Mouse (Mus musculus): ENCODE measurements around the gene Tubb2b. TPM values are rescaled to one million over a fixed set of nuclear protein-coding genes. Genes with fewer than 3 reads are reported as not detected.
"Not testable (repeated sequence)": the region's sequence is repeated elsewhere in the genome, so short reads cannot be mapped to it uniquely, and the experiment has no call there.

Tubb2b gene
- polyA plus RNA-seq, 1 experiment from 2014 or later, result 1,126 TPM

GRCm38 (mm10) chr13:34095542-34096435 lies 34.5 kb downstream of the Tubb2b start:
- H3K9ac ChIP-seq, result no peak overlapping the region
- ATAC-seq (replicated peaks), result peak; percentile 97
- 12% methylated on average over 7 of the region's 7 CpGs for WGBS
- H3K36me3 ChIP-seq (replicated peaks), result no peaks in the 10 kb centered on the region
- peak overlapping the region; percentile 81 for H3K27ac ChIP-seq
- H3K4me3 ChIP-seq, result no peak overlapping the region
- H3K4me1 ChIP-seq, result peaks cover 19% of the 10 kb centered on the region
- H3K27me3 ChIP-seq (replicated peaks), result no peaks in the 10 kb centered on the region
- peak overlapping the region; percentile 21 for H3K4me2 ChIP-seq
- H3K9me3 ChIP-seq, result no peaks in the 10 kb centered on the region

GRCm38 (mm10) chr13:34089358-34089757 lies 40.9 kb downstream of the Tubb2b start:
- H3K27me3 ChIP-seq (replicated peaks), result no peaks in the 10 kb centered on the region
- ATAC-seq (replicated peaks), result peak; percentile 10; the same call in 1 of the 2 replicates
- H3K9me3 ChIP-seq, result no peaks in the 10 kb centered on the region
- H3K36me3 ChIP-seq (replicated peaks), result no peaks in the 10 kb centered on the region
- H3K4me1 ChIP-seq, result peaks cover 31% of the 10 kb centered on the region
- H3K4me3 ChIP-seq, result no peak overlapping the region
- H3K4me2 ChIP-seq, result peak overlapping the region; percentile 39
- H3K9ac ChIP-seq, result peak overlapping the region; percentile 11
- H3K27ac ChIP-seq, result peak overlapping the region; percentile 93
- 20% methylated on average over 3 of the region's 3 CpGs for WGBS

GRCm38 (mm10) chr13:34088871-34089288 lies 41.4 kb downstream of the Tubb2b start:
- peak overlapping the region; percentile 13 for H3K4me3 ChIP-seq
- H3K9ac ChIP-seq, result peak overlapping the region; percentile 11
- no peaks in the 10 kb centered on the region for H3K36me3 ChIP-seq (replicated peaks)
- WGBS, result 15% methylated on average over 7 of the region's 7 CpGs
- H3K27me3 ChIP-seq (replicated peaks), result no peaks in the 10 kb centered on the region
- H3K4me1 ChIP-seq, result peaks cover 31% of the 10 kb centered on the region
- ATAC-seq (replicated peaks), result peak; percentile 91
- H3K27ac ChIP-seq, result peak overlapping the region; percentile 93
- H3K9me3 ChIP-seq, result no peaks in the 10 kb centered on the region
- peak overlapping the region; percentile 39 for H3K4me2 ChIP-seq

- H3K9ac ChIP-seq; H3K36me3 ChIP-seq (replicated peaks); H3K4me3 ChIP-seq; H3K27me3 ChIP-seq (replicated peaks); H3K9me3 ChIP-seq: not testable (repeated sequence)
- Histone ChIP-seq H3K4me2 (peak overlapping the region; percentile 39), H3K4me1 (peaks cover 31% of the 10 kb centered on the region), H3K27ac (peak overlapping the region; percentile 93)
- ATAC-seq (replicated peaks), result peak; percentile 75
- WGBS, result 36% methylated on average over 5 of the region's 5 CpGs
Measured at GRCm38 (mm10) chr13:34088201-34088649, 42.0 kb downstream of the Tubb2b start.

GRCm38 (mm10) chr13:34087052-34087812 lies 43.0 kb downstream of the Tubb2b start:
- Histone ChIP-seq H3K9me3 (no peaks in the 10 kb centered on the region), H3K9ac (peak overlapping the region; percentile 24), H3K36me3 (replicated peaks) (no peaks in the 10 kb centered on the region), H3K27me3 (replicated peaks) (no peaks in the 10 kb centered on the region), H3K4me3 (no peak overlapping the region), H3K4me1 (peaks cover 31% of the 10 kb centered on the region), H3K4me2 (peak overlapping the region; percentile 39; the same call in 1 of the 2 replicates), H3K27ac (peak overlapping the region; percentile 93)
- WGBS, result 41% methylated on average over 7 of the region's 7 CpGs
- peak; percentile 61 for ATAC-seq (replicated peaks)

GRCm38 (mm10) chr13:34084026-34084750 lies 46.1 kb downstream of the Tubb2b start:
- no peak overlapping the region for H3K4me3 ChIP-seq
- no peaks in the 10 kb centered on the region for H3K9me3 ChIP-seq
- H3K4me2 ChIP-seq, result no peak overlapping the region
- no peaks in the 10 kb centered on the region for H3K36me3 ChIP-seq (replicated peaks)
- no peaks in the 10 kb centered on the region for H3K27me3 ChIP-seq (replicated peaks)
- no peak for ATAC-seq (replicated peaks)
- no peak overlapping the region for H3K9ac ChIP-seq
- H3K4me1 ChIP-seq, result peaks cover 28% of the 10 kb centered on the region
- H3K27ac ChIP-seq, result 0 out of 2 replicates have a peak overlapping the region, but pooled peaks have one; percentile 37
- 73% methylated on average over 9 of the region's 9 CpGs for WGBS

GRCm38 (mm10) chr13:34081926-34082325 lies 48.3 kb downstream of the Tubb2b start:
- Histone ChIP-seq H3K4me3 (no peak overlapping the region), H3K9me3 (no peaks in the 10 kb centered on the region), H3K4me2 (no peak overlapping the region), H3K27me3 (replicated peaks) (no peaks in the 10 kb centered on the region), H3K9ac (no peak overlapping the region), H3K36me3 (replicated peaks) (no peaks in the 10 kb centered on the region), H3K4me1 (peaks cover 13% of the 10 kb centered on the region), H3K27ac (no peak overlapping the region)
- 61% methylated on average over 4 of the region's 4 CpGs for WGBS
- ATAC-seq (replicated peaks), result no peak

- 0 out of 2 replicates have a peak, but pooled peaks cover 3% of the 10 kb centered on the region for H3K36me3 ChIP-seq (replicated peaks)
- H3K27ac ChIP-seq, result no peak overlapping the region
- no peak overlapping the region for H3K4me3 ChIP-seq
- ATAC-seq (replicated peaks), result no peak
- H3K4me1 ChIP-seq, result peaks cover 25% of the 10 kb centered on the region
- no peaks in the 10 kb centered on the region for H3K9me3 ChIP-seq
- 86% methylated on average over 3 of the region's 3 CpGs for WGBS
- H3K4me2 ChIP-seq, result no peak overlapping the region
- no peaks in the 10 kb centered on the region for H3K27me3 ChIP-seq (replicated peaks)
- H3K9ac ChIP-seq, result no peak overlapping the region
Measured at GRCm38 (mm10) chr13:34079801-34080200, 50.5 kb downstream of the Tubb2b start.

- Histone ChIP-seq H3K27me3 (replicated peaks) (no peaks in the 10 kb centered on the region), H3K9ac (peak overlapping the region; percentile 98), H3K27ac (peak overlapping the region; percentile 90), H3K36me3 (replicated peaks) (0 out of 2 replicates have a peak, but pooled peaks cover 4% of the 10 kb centered on the region), H3K4me3 (peak overlapping the region; percentile 85), H3K9me3 (no peaks in the 10 kb centered on the region), H3K4me1 (peaks cover 30% of the 10 kb centered on the region), H3K4me2 (peak overlapping the region; percentile 65)
- WGBS, result 41% methylated on average over 16 of the region's 16 CpGs
- ATAC-seq (replicated peaks), result peak; percentile 37; the same call in 1 of the 2 replicates
Measured at GRCm38 (mm10) chr13:34078500-34079280, 51.6 kb downstream of the Tubb2b start.

GRCm38 (mm10) chr13:34077492-34078271 lies 52.6 kb downstream of the Tubb2b start, which contains the start of gene Tubb2a:
TSS of gene Tubb2a (minus strand) at chr13:34078007.
- peaks cover 37% of the 10 kb centered on the region for H3K4me1 ChIP-seq
- H3K27me3 ChIP-seq (replicated peaks), result no peaks in the 10 kb centered on the region
- WGBS, result 1% methylated on average over 45 of the region's 45 CpGs

More at GRCm38 (mm10) chr13:34077492-34078271, 52.6 kb downstream of the Tubb2b start, which contains the start of gene Tubb2a:
- no peaks in the 10 kb centered on the region for H3K9me3 ChIP-seq
- peak within 1 kb of the TSS; percentile 90 for H3K27ac ChIP-seq
- peak within 1 kb of the TSS; percentile 85 for H3K4me3 ChIP-seq
- peak within 1 kb of the TSS; percentile 98 for H3K9ac ChIP-seq
- peak within 1 kb of the TSS; percentile 65 for H3K4me2 ChIP-seq
- peak; percentile 89 for ATAC-seq (replicated peaks)
- 0 out of 2 replicates have a peak, but pooled peaks cover 8% of the 10 kb centered on the region for H3K36me3 ChIP-seq (replicated peaks)
